Mouse (Mus musculus) midbrain, embryonic 12.5 days (tissue): ENCODE data around the gene Slc9b1. TPM values are rescaled to one million over a fixed set of nuclear protein-coding genes. Genes with fewer than 3 reads are reported as not detected.

Source experiments
- ATAC-seq: fragments of 200-750 bp; cut with Nextera tagmentation; 2 replicates; pipeline ENCODE4 v1.8.0; 2017; ENCODE audit warnings: low read depth, moderate TSS enrichment, moderate library complexity; ENCODE audit not compliant: low FRiP score
- H3K27ac ChIP-seq: fragments of 300-500 bp; sonication (generic); replicated peaks from 2 replicates; pipeline ENCODE4 v1.5.1; 2016; ENCODE audit warnings: mild to moderate bottlenecking
- H3K27me3 ChIP-seq: fragments of 300-500 bp; sonication (generic); 2 replicates; pipeline ENCODE4 v1.6.1; 2016; ENCODE audit warnings: mild to moderate bottlenecking
- H3K36me3 ChIP-seq: fragments of 300-500 bp; sonication (generic); 2 replicates; pipeline ENCODE4 v1.6.1; 2016
- H3K4me1 ChIP-seq: fragments of 300-500 bp; sonication (generic); 2 replicates; pipeline ENCODE4 v1.6.1; 2016
- H3K4me2 ChIP-seq: fragments of 300-500 bp; sonication (generic); replicated peaks from 2 replicates; pipeline ENCODE4 v1.6.1; 2016; ENCODE audit warnings: mild to moderate bottlenecking, moderate library complexity
- H3K4me3 ChIP-seq: fragments of 300-500 bp; sonication (generic); 2 replicates; pipeline ENCODE4 v1.5.1; 2016; ENCODE audit warnings: mild to moderate bottlenecking
- H3K9ac ChIP-seq: fragments of 300-500 bp; sonication (generic); replicated peaks from 2 replicates; pipeline ENCODE4 v1.6.1; 2016; ENCODE audit warnings: mild to moderate bottlenecking, moderate library complexity
- H3K9me3 ChIP-seq: fragments of 300-500 bp; sonication (generic); 2 replicates; pipeline ENCODE4 v1.6.1; 2016; ENCODE audit warnings: mild to moderate bottlenecking
- WGBS: fragments of 180-500 bp; shearing (Covaris S2); methylation state at CpG from one replicate; pipeline ENCODE4 v1.1.7; 2016; 5-methylcytosine and 5-hydroxymethylcytosine counted together
- polyA plus RNA-seq: library from polyadenylated mRNA; unstranded; fragments of >200 nt; fragmentation: Nextera tagmentation; extraction: Ambion mirVana; gene quantifications from 2 replicates; pipeline ENCODE4 v1.2.1, GENCODE M21; 2016

Gene Slc9b1
- polyA plus RNA-seq, 1 experiment from 2014 or later = 0.22 TPM

- WGBS = 29% methylated on average over 7 of the region's 7 CpGs
- Histone ChIP-seq H3K27me3 (no peaks in the 10 kb centered on the region), H3K36me3 (peaks cover 6% of the 10 kb centered on the region; the same call in 1 of the 2 replicates), H3K4me2 (peak overlapping the region; percentile 98), H3K27ac (no peak overlapping the region), H3K4me1 (peaks cover 26% of the 10 kb centered on the region), H3K4me3 (peak overlapping the region; percentile 97), H3K9me3 (no peaks in the 10 kb centered on the region), H3K9ac (peak overlapping the region; percentile 93)
- no peak for ATAC-seq
These were observed 92.4 kb downstream of the Slc9b1 start for GRCm38 (mm10) chr3:135440221-135440620.

GRCm38 (mm10) chr3:135440621-135441020, 92.8 kb downstream of the Slc9b1 start:
- H3K36me3 ChIP-seq = peaks cover 6% of the 10 kb centered on the region; the same call in 1 of the 2 replicates
- H3K9me3 ChIP-seq = no peaks in the 10 kb centered on the region
- H3K4me2 ChIP-seq = peak overlapping the region; percentile 98
- no peak overlapping the region for H3K27ac ChIP-seq
- WGBS = 59% methylated on average over 10 of the region's 10 CpGs
- no peak for ATAC-seq
- H3K4me1 ChIP-seq = peaks cover 26% of the 10 kb centered on the region
- peak overlapping the region; percentile 93 for H3K9ac ChIP-seq
- peak overlapping the region; percentile 97 for H3K4me3 ChIP-seq
- H3K27me3 ChIP-seq = no peaks in the 10 kb centered on the region

DNA sequence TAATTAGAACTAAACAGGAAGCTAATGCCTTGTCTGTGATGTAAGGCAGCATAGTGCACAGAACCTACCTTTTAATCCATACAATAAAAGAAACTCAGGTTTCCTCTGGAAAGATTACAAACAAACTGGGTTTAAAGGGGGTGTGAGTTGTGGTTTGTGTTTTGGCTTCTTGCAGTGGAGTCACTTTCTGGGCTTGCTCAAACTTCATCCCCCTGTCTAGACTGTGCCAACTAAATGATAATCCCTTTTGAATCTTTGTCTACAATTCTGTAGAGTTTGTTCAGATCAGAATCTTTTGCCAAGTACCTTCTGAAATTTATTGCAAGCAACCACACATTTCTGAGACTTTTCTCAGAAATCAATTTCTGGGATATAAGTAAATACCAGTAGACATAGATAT, 97.1 kb downstream of the Slc9b1 start:
- H3K27ac ChIP-seq = no peak overlapping the region
- H3K4me2 ChIP-seq = no peak overlapping the region
- no peak for ATAC-seq
- no peaks in the 10 kb centered on the region for H3K9me3 ChIP-seq
- H3K4me1 ChIP-seq = peaks cover 17% of the 10 kb centered on the region
- no peak overlapping the region for H3K4me3 ChIP-seq
- H3K27me3 ChIP-seq = no peaks in the 10 kb centered on the region
- no peak overlapping the region for H3K9ac ChIP-seq
- peaks cover 6% of the 10 kb centered on the region; the same call in 1 of the 2 replicates for H3K36me3 ChIP-seq

Other genes with a start within 250 kb of the Slc9b1 start
- 33.9 and 35.4 TPM in 2 replicates for gene Cenpe, start 135.5 kb upstream of the Slc9b1 start, polyA plus RNA-seq
- 5.4 and 6.3 TPM in 2 replicates for gene Bdh2, start 66.8 kb upstream of the Slc9b1 start, polyA plus RNA-seq
- gene Slc9b2, start 40.3 kb upstream of the Slc9b1 start, polyA plus RNA-seq = 0.98 and 1.3 TPM in 2 replicates
- gene Cisd2, start 75.9 kb downstream of the Slc9b1 start, polyA plus RNA-seq = 93.1 and 93.3 TPM in 2 replicates
- gene Ube2d3, start 90.1 kb downstream of the Slc9b1 start, polyA plus RNA-seq = 497 and 504 TPM in 2 replicates
- gene Manba, start 137.6 kb downstream of the Slc9b1 start, polyA plus RNA-seq = 4.2 and 6.1 TPM in 2 replicates